24 mouse cellular contexts compared by ENCODE assay signal in the genomic region with DNA sequence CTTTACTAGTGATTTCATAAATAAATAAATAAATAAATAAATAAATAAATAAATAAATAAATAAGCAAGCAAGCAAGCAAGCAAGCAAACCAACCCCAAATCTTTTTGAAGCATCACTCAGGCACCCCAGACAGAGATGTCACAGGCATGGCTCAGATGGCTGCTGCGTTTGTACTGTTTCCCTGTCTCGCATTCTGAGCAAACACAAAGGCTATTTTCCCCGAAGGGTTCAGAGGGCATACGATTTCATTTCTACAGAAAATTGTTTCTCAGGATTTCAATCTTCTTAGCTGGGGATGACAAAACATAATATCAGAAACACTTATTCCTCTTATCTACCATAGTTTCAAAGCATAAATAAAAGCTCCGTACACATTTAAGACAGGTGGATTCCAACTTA.
"Had no signal": no experiment of that assay in that cellular context is flagged by ENCODE, and none has a peak within 500 bp of the region (broad histone marks: within the 10 kb centered on the region; RNA-seq: fewer than 3 reads in every experiment).

No protein-coding gene starts in this region.

- H3K9ac ChIP-seq: heart, embryonic 12.5 days; hindbrain, embryonic 13.5 days; intestine, embryonic 15.5 days; limb, embryonic 12.5 days had no signal

- DNase-seq: gastrocnemius, adult 2 months; gastrocnemius, postnatal 10 days; gastrocnemius, postnatal 25 days; heart, adult 18-20 months; heart, postnatal 10 days; heart, postnatal 4 days; kidney, adult 18-20 months; kidney, adult 8-10 months; kidney, postnatal 10 days; kidney, postnatal 25 days; kidney, postnatal 4 days; liver had no signal

- H3K4me1 ChIP-seq: heart, embryonic 10.5 days; heart, embryonic 12.5 days; hindbrain, embryonic 10.5 days; hindbrain, embryonic 13.5 days; intestine, embryonic 15.5 days; limb, embryonic 12.5 days had no signal

- H3K4me2 ChIP-seq: heart, embryonic 12.5 days; hindbrain, embryonic 13.5 days; intestine, embryonic 15.5 days; limb, embryonic 12.5 days had no signal

- H3K27ac ChIP-seq: gastrocnemius, adult 2 months; heart, embryonic 10.5 days; hindbrain, embryonic 10.5 days; intestine, embryonic 15.5 days; layer of hippocampus, adult 2 months; left cerebral cortex, adult 2 months; limb, embryonic 10.5 days; limb, embryonic 12.5 days had no signal

- H3K9me3 ChIP-seq: heart, embryonic 10.5 days; heart, embryonic 12.5 days; hindbrain, embryonic 10.5 days; hindbrain, embryonic 13.5 days; intestine, embryonic 15.5 days; limb, embryonic 10.5 days; limb, embryonic 12.5 days had no signal

- H3K36me3 ChIP-seq: heart, embryonic 10.5 days; heart, embryonic 12.5 days; hindbrain, embryonic 10.5 days; hindbrain, embryonic 13.5 days; intestine, embryonic 15.5 days; limb, embryonic 10.5 days; limb, embryonic 12.5 days had no signal

- H3K27me3 ChIP-seq: heart, embryonic 12.5 days; hindbrain, embryonic 13.5 days; intestine, embryonic 15.5 days; limb, embryonic 12.5 days had no signal

- ATAC-seq: forebrain, embryonic 16.5 days; inflammation-experienced regulatory T-cells, adult 6 months; intestine, embryonic 15.5 days; intestine, postnatal 0 days had no signal

- H3K4me3 ChIP-seq: gastrocnemius, adult 2 months; heart, embryonic 10.5 days; heart, embryonic 12.5 days; hindbrain, embryonic 10.5 days; hindbrain, embryonic 13.5 days; intestine, embryonic 15.5 days; layer of hippocampus, adult 2 months; left cerebral cortex, adult 2 months; limb, embryonic 10.5 days; limb, embryonic 12.5 days had no signal
